Mouse (Mus musculus) left cerebral cortex, adult 2 months (tissue): ENCODE measurements around the gene Gtf3c3. TPM values are rescaled to one million over a fixed set of nuclear protein-coding genes. Genes with fewer than 3 reads are reported as not detected.

ENCODE experiments used
- DNase-seq, 2 experiments: peaks; one replicate each; pipeline ENCODE4 v3.0.0; 2021 to 2022; ENCODE audit warnings: low spot score in 2 of 2, mixed read lengths in 1 of 2; ENCODE audit errors: extremely low spot score in 1 of 2
- H3K27ac ChIP-seq: fragments of 200-600 bp; 2 replicates; pipeline ENCODE4 v1.8.1; 2022
- H3K4me3 ChIP-seq: fragments of 200-600 bp; 2 replicates; pipeline ENCODE4 v1.8.1; 2022
- CTCF ChIP-seq: fragments of 200-600 bp; IDR thresholded peaks from 2 replicates; pipeline ENCODE4 v1.8.1; 2022; ENCODE audit warnings: antibody characterized with exemption, mild to moderate bottlenecking, moderate library complexity
- intact Hi-C: fragments of 180-260 bp; cut with DNase I; formaldehyde crosslinking; loops from one replicate; pipeline ENCODE4 v1.15.1; 2025
- total RNA-seq, 2 experiments: library from RNA; stranded (reverse); gene quantifications; 2 replicates each; pipeline ENCODE4 v1.2.3; 2021

Gene Gtf3c3
- total RNA-seq, 2 experiments from 2014 or later: 27.7 to 33.6 TPM

DNA sequence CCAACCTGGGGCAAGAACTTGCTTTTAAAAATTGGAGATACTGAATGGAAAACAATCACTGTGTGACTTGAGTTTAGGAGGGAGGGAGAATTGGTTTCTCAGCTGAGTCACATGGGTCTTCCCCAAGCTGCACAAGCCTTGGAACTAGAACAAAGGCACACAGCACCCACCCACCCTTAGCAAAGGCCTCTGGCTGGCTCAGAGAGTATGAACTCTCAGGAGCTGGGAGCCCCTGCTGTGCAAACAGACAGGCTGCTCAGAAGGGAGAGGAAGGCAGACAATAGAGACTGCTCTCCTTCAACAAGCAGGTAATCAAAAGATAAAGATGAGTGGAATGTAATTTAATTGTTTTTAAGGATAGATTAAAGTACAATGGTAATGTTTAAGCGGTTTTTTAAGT lies 54.5 kb downstream of the Gtf3c3 start:
- intact Hi-C loops: loop anchor here (5.0 kb wide), 1 partner anchor 477 kb away; no protein-coding TSS in a partner anchor
- TF ChIP-seq CTCF: no peak
- Histone ChIP-seq H3K27ac (no peak overlapping the region), H3K4me3 (no peak overlapping the region)
- no peak for DNase-seq

DNA sequence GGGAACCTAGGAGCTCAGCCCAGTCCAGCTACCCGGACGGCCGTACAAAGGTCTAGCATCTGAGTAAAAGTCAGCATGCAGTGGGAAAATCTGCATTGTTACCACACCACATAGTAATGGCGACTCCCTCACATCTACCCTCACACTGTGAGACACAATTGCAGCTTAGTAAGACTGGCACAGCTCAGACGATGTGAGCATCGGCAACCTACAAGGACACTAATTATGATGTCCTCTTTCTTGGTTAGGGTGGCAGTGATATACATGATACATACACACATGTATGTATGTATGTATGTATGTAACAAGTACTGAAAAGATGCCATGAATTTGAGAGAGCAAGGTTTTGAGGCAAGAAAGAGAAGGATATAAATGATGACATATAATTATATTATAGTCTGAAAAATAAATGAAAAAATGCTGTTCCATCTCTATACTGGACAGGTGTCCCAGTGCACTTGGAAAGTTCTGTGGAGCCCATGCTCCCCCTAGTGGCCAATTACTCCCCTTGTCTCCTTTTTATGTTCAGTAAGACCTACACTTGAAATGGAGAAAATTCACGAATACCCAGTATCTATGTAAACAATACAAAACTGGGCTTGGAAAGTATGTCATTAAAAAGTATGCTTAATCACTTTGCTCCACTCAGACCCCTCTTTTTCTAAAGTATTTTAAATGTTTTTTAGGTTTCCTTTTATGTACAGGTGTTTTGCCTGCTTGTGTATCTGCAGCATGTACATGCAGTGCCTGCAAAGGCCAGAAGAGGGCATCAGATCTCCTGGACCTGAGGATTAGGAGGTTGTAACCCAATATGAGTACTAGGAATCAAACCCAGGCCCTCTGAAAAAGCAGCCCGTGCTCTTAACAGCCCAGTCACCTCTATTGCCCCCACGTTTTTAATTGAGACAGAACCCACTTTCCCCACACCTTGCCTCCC lies 57.5 kb downstream of the Gtf3c3 start:
- Histone ChIP-seq H3K4me3 (no peak overlapping the region), H3K27ac (no peak overlapping the region)
- DNase-seq: peak; percentile 29 to 43
- intact Hi-C loops: loop anchor here (5.0 kb wide), 1 partner anchor 474 kb away; no protein-coding TSS in a partner anchor
- peak; percentile 81 for TF ChIP-seq CTCF

DNA sequence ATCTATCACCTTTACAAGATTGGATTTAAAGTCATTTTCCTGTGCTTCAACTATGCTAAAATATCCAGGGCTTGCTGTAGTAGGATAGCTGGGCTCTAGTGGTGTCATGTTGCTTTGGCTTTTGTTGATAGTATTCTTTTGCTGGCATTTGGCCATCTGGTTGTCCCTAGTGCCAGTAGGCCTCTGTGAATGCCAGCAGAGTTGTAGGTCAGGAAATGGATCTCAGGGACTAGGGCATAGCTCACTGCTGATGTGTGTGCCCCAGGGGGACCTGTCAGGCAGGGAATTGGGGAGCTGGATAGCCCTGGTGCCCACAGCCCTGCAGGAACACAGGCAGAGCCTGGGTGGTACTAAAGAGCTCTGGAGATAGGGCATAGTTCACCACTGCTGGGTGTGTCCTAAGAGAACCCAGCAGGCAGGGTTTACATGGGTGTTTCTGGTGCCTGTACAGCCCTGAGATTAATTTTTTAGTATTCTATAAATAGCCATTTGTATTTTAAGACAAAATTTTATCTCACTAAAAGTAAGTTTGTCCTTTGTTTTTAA lies 61.2 kb downstream of the Gtf3c3 start:
- no peak for TF ChIP-seq CTCF
- DNase-seq: no peak
- intact Hi-C loops: no loop called here

GRCm38 (mm10) chr1:54356566-54356965 lies 82.2 kb downstream of the Gtf3c3 start:
- intact Hi-C loops: no loop called here
- TF ChIP-seq CTCF: no peak
- DNase-seq: no peak
- Histone ChIP-seq H3K27ac (no peak overlapping the region), H3K4me3 (no peak overlapping the region)

More for the DNA sequence above, 61.2 kb downstream of the Gtf3c3 start:
- Histone ChIP-seq H3K27ac (no peak overlapping the region), H3K4me3 (no peak overlapping the region)

DNA sequence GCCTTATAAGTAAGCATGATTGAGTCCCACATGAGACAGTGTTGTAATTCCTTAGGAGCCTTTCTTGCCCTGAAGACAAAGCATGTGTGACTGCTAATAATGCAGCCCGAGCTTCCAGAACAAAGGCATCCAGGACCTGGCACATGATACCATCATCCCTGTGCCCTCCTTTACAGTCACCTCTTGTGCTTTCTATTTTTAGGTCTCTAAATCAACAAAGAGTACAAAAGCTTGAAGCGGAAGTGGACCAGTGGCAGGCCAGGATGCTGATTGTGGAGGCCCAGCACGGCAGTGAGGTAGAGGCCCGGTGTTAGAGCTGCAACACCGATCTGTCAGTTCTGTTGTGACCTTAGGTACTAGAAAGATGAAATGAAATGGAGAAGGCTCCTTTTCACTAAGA lies 83.3 kb downstream of the Gtf3c3 start:
- no peak for TF ChIP-seq CTCF
- H3K4me3 ChIP-seq: no peak overlapping the region
- H3K27ac ChIP-seq: no peak overlapping the region
- intact Hi-C loops: no loop called here
- no peak for DNase-seq

GRCm38 (mm10) chr1:54354786-54355185 lies 84.0 kb downstream of the Gtf3c3 start:
- intact Hi-C loops: no loop called here
- TF ChIP-seq CTCF: no peak
- DNase-seq: no peak

More at GRCm38 (mm10) chr1:54354786-54355185, 84.0 kb downstream of the Gtf3c3 start:
- H3K4me3 ChIP-seq: no peak overlapping the region
- H3K27ac ChIP-seq: no peak overlapping the region

Other genes starting within 250 kb of the Gtf3c3 start
- gene Hecw2, start 243.8 kb downstream of the Gtf3c3 start, total RNA-seq: 10 to 100 TPM; 55.2 to 57.4 TPM
- not detected for gene Ccdc150, start 188.3 kb downstream of the Gtf3c3 start, total RNA-seq
- 10 to 100 TPM; 32.0 to 32.9 TPM for gene Pgap1, start 118.7 kb upstream of the Gtf3c3 start, total RNA-seq